Mouse (Mus musculus) C2C12 (cell line): ENCODE data around the gene 2610318N02Rik.

ENCODE experiments used
- CEBPB ChIP-seq: IDR thresholded peaks from one replicate; pipeline ENCODE4 v1.6.1; 2011; ENCODE audit warnings: low read depth, mild to moderate bottlenecking, control low read depth, moderate library complexity
- CTCF ChIP-seq: IDR thresholded peaks from one replicate; pipeline ENCODE4 v1.5.1; 2011; ENCODE audit not compliant: control insufficient read depth, insufficient read depth, insufficient read length
- FOSL1 ChIP-seq: IDR thresholded peaks from one replicate; pipeline ENCODE4 v1.8.0; 2011; ENCODE audit warnings: mild to moderate bottlenecking, low read length; ENCODE audit not compliant: poor library complexity, insufficient read depth, severe bottlenecking
- MAX ChIP-seq: IDR thresholded peaks from one replicate; pipeline ENCODE4 v1.6.1; 2011; ENCODE audit warnings: mild to moderate bottlenecking, control low read depth
- MYOD1 ChIP-seq: IDR thresholded peaks from one replicate; pipeline ENCODE4 v1.6.1; 2011; ENCODE audit warnings: low read depth; ENCODE audit not compliant: control insufficient read depth, insufficient read length
- MYOG ChIP-seq: IDR thresholded peaks from one replicate; pipeline ENCODE4 v1.6.1; 2011; ENCODE audit not compliant: control insufficient read depth, insufficient read length; ENCODE audit errors: extremely low read depth
- USF1 ChIP-seq: IDR thresholded peaks from one replicate; pipeline ENCODE4 v1.6.1; 2011; ENCODE audit warnings: low read depth, mild to moderate bottlenecking, control low read depth, moderate library complexity

DNA sequence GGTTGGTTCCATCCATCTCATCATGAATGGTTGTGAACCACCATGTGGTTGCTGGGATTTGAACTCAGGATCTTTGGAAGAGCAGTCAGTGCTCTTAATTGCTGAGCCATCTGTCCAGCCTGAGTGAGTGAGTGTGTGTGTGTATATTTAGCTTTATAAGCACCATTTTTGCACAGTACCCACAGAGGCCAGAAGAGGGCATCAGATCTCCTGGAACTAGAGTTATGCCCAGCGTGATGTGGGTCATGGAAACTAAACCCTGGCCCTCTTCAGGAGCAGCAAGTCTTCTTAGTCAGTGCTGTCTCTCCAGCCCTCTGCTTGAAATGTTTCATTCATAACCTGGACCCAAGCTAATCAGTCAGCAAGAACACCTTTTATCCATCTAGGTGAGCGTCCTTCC is 48.7 kb downstream of the 2610318N02Rik start:
- TF ChIP-seq MYOG (no peak), CTCF (no peak), USF1 (no peak), CEBPB (no peak), FOSL1 (no peak), MAX (no peak), MYOD1 (no peak)
